Mouse (Mus musculus) heart, adult 2 months (tissue): ENCODE data around the gene Umps. TPM values are rescaled to one million over a fixed set of nuclear protein-coding genes. Genes with fewer than 3 reads are reported as not detected.
A peak's percentile ranks its signal among the peaks of the same experiment; 100 is the strongest.

Experiments used
- DNase-seq, 2 experiments: peaks; one replicate each; pipeline ENCODE4 v3.0.0; 2021
- H3K27ac ChIP-seq: fragments of 200-600 bp; 2 replicates; pipeline ENCODE4 v1.8.1; 2022
- H3K27me3 ChIP-seq: fragments of 200-500 bp; 2 replicates; pipeline ENCODE4 v1.6.1; 2012; ENCODE audit warnings: mild to moderate bottlenecking, low read length, inconsistent platforms, mixed read lengths; ENCODE audit not compliant: control insufficient read depth, insufficient read depth
- H3K36me3 ChIP-seq: fragments of 200-500 bp; 2 replicates; pipeline ENCODE4 v1.6.1; 2012; ENCODE audit warnings: low read length, inconsistent platforms; ENCODE audit not compliant: control insufficient read depth, insufficient read depth
- H3K4me1 ChIP-seq: fragments of 200-500 bp; 2 replicates; pipeline ENCODE4 v1.6.1; 2011; ENCODE audit warnings: low read length; ENCODE audit not compliant: control insufficient read depth, insufficient read depth
- H3K4me3 ChIP-seq: fragments of 200-600 bp; 2 replicates; pipeline ENCODE4 v1.8.1; 2022
- H3K79me2 ChIP-seq: fragments of 200-500 bp; replicated peaks from 2 replicates; pipeline ENCODE4 v1.6.1; 2012; ENCODE audit warnings: mild to moderate bottlenecking, inconsistent platforms, low read length, moderate library complexity, mixed read lengths; ENCODE audit not compliant: control insufficient read depth, insufficient read depth
- H3K9ac ChIP-seq: fragments of 200-500 bp; 2 replicates; pipeline ENCODE4 v1.6.1; 2012; ENCODE audit warnings: low read depth, mild to moderate bottlenecking, control low read depth, inconsistent platforms, low read length, mixed read lengths
- CTCF ChIP-seq: fragments of 200-600 bp; IDR thresholded peaks from 2 replicates; pipeline ENCODE4 v1.8.1; 2022; ENCODE audit warnings: antibody characterized with exemption, mild to moderate bottlenecking, moderate library complexity
- EP300 ChIP-seq: fragments of 200-500 bp; IDR thresholded peaks from 2 replicates; pipeline ENCODE4 v1.6.1; 2011; ENCODE audit warnings: low read depth, low read length, control low read depth; ENCODE audit not compliant: insufficient read depth
- POLR2A ChIP-seq: fragments of 200-500 bp; IDR thresholded peaks from 2 replicates; pipeline ENCODE4 v1.6.1; 2011; ENCODE audit warnings: mild to moderate bottlenecking, low read depth, low read length, control low read depth; ENCODE audit not compliant: insufficient read depth
- WGBS: fragments of 180-500 bp; shearing (Covaris S2); methylation state at CpG from one replicate; pipeline ENCODE4 v1.1.7; 2018; 5-methylcytosine and 5-hydroxymethylcytosine counted together
- intact Hi-C: fragments of 180-260 bp; cut with DNase I; formaldehyde crosslinking; loops from one replicate; pipeline ENCODE4 v1.15.1; 2025
- polyA plus RNA-seq: library from polyadenylated mRNA; depleted of rRNA; stranded (reverse); fragments of >200 nt; gene quantifications from 2 replicates; pipeline ENCODE4 v1.2.3, GENCODE M21; 2012
- total RNA-seq, 2 experiments: library from RNA; stranded (reverse); gene quantifications; 2 replicates each; pipeline ENCODE4 v1.2.3; 2021

The Umps gene
- total and polyA plus RNA-seq, 3 experiments, result 3.8 to 8.4 (median 7.9) TPM

GRCm38 (mm10) chr16:33983712-33984111, 16.9 kb upstream of the Umps start:
- intact Hi-C loops, result no loop called here
- H3K9ac ChIP-seq, result no peak overlapping the region
- H3K36me3 ChIP-seq, result no peaks in the 10 kb centered on the region
- H3K4me3 ChIP-seq, result no peak overlapping the region
- no peaks in the 10 kb centered on the region for H3K4me1 ChIP-seq
- 96% methylated on average over 6 of the region's 6 CpGs for WGBS
- no peaks in the 10 kb centered on the region for H3K27me3 ChIP-seq
- no peak overlapping the region for H3K27ac ChIP-seq
- no peaks in the 10 kb centered on the region for H3K79me2 ChIP-seq
- no peak for DNase-seq
- TF ChIP-seq CTCF, result no peak
- no peak for TF ChIP-seq EP300
- TF ChIP-seq POLR2A, result no peak

GRCm38 (mm10) chr16:33979855-33980254, 13.0 kb upstream of the Umps start:
- H3K4me1 ChIP-seq, result no peaks in the 10 kb centered on the region
- no peaks in the 10 kb centered on the region for H3K79me2 ChIP-seq
- no peak overlapping the region for H3K27ac ChIP-seq
- no peak overlapping the region for H3K4me3 ChIP-seq
- DNase-seq, result no peak
- no peaks in the 10 kb centered on the region for H3K36me3 ChIP-seq
- H3K9ac ChIP-seq, result no peak overlapping the region
- intact Hi-C loops, result no loop called here
- 71% methylated on average over 2 of the region's 2 CpGs for WGBS
- no peak for TF ChIP-seq EP300
- TF ChIP-seq POLR2A, result no peak
- TF ChIP-seq CTCF, result no peak
- no peaks in the 10 kb centered on the region for H3K27me3 ChIP-seq

DNA sequence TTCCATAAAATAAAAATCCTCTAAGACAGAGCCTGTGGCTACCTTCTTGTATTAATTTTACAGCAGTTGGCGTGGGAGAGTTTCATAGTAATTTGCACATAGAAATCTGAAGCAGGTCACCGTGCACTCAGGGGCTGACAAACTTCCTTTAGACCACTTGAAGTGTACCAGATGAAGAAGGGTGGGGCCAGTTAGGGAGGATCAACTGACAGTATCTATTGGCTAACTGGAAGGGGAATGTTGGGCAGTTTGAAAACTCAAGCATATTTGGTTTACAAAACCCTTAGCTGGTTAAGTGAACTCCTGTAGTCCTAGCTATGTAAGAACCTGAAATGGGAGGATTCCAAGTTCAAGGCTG, 424 bp upstream of the Umps start:
- DNase-seq, result no peak
- peak overlapping the region; percentile 85 for H3K4me3 ChIP-seq
- intact Hi-C loops, result no loop called here
- no peaks in the 10 kb centered on the region for H3K27me3 ChIP-seq
- TF ChIP-seq CTCF (no peak), EP300 (no peak), POLR2A (no peak)
- peak overlapping the region; percentile 76 for H3K27ac ChIP-seq
- H3K79me2 ChIP-seq, result no peaks in the 10 kb centered on the region
- 36% methylated on average over 2 of the region's 2 CpGs for WGBS
- H3K36me3 ChIP-seq, result no peaks in the 10 kb centered on the region
- no peaks in the 10 kb centered on the region; the same call in 1 of the 2 replicates for H3K4me1 ChIP-seq
- peak overlapping the region; percentile 87 for H3K9ac ChIP-seq

GRCm38 (mm10) chr16:33965878-33966537, 830 bp downstream of the Umps start:
- no peaks in the 10 kb centered on the region for H3K79me2 ChIP-seq
- 18% methylated on average over 15 of the region's 15 CpGs for WGBS
- H3K9ac ChIP-seq, result peak overlapping the region; percentile 87
- no peaks in the 10 kb centered on the region for H3K36me3 ChIP-seq
- no peaks in the 10 kb centered on the region; the same call in 1 of the 2 replicates for H3K4me1 ChIP-seq
- peak overlapping the region; percentile 85 for H3K4me3 ChIP-seq
- TF ChIP-seq EP300 (no peak), POLR2A (no peak), CTCF (no peak)
- intact Hi-C loops, result no loop called here
- H3K27ac ChIP-seq, result peak overlapping the region; percentile 76
- DNase-seq, result no peak
- H3K27me3 ChIP-seq, result no peaks in the 10 kb centered on the region

- Histone ChIP-seq H3K36me3 (no peaks in the 10 kb centered on the region), H3K4me3 (no peak overlapping the region), H3K4me1 (no peaks in the 10 kb centered on the region; the same call in 1 of the 2 replicates), H3K27me3 (no peaks in the 10 kb centered on the region), H3K9ac (no peak overlapping the region), H3K27ac (no peak overlapping the region), H3K79me2 (no peaks in the 10 kb centered on the region)
- 78% methylated on average over 6 of the region's 6 CpGs for WGBS
- DNase-seq, result no peak
- TF ChIP-seq EP300 (no peak), CTCF (no peak), POLR2A (no peak)
- intact Hi-C loops, result no loop called here
Measured at GRCm38 (mm10) chr16:33963509-33963908, 3.3 kb downstream of the Umps start.

GRCm38 (mm10) chr16:33954793-33955192, 12.0 kb downstream of the Umps start:
- Histone ChIP-seq H3K79me2 (no peaks in the 10 kb centered on the region; the same call in 1 of the 2 replicates), H3K27ac (no peak overlapping the region), H3K4me1 (no peaks in the 10 kb centered on the region; the same call in 1 of the 2 replicates), H3K36me3 (peaks cover 3% of the 10 kb centered on the region), H3K9ac (no peak overlapping the region), H3K4me3 (no peak overlapping the region), H3K27me3 (no peaks in the 10 kb centered on the region)
- intact Hi-C loops, result loop anchor here (5.0 kb wide), 1 partner anchor 33 kb away; no protein-coding TSS in a partner anchor
- no peak for DNase-seq
- 87% methylated on average over 1 of the region's 1 CpGs for WGBS
- TF ChIP-seq CTCF (no peak), EP300 (no peak), POLR2A (no peak)
